In the genomic region with DNA sequence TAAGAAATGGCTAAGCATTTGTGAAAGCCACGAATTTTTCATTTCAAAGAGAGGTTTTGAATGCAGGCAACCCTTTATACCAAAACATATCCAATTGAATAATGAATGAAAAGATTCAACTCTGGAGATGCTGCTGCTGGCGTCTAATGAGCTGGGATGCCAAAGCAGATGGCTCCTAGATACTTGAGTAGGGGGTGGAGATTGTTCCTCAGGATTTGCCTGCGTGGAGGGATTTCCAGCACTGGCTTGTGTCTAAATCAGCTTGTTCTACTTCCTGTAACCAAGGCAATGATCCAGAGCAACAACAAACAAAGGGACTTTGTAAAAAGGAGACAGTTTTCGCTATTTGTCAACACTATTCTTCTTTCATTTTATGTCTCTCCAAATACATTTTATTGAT, we compare ENCODE assay signal across 14 mouse cellular contexts. TPM values are rescaled to one million over a fixed set of nuclear protein-coding genes. Genes with fewer than 3 reads are reported as not detected.
A peak's percentile ranks its signal among the peaks of the same experiment; 100 is the strongest.
DNase-seq lines count a peak whose midpoint lies in the region.
"Had no signal": no experiment of that assay in that cellular context is flagged by ENCODE, and none has a peak within 500 bp of the region (broad histone marks: within the 10 kb centered on the region; RNA-seq: fewer than 3 reads in every experiment).

No protein-coding gene starts in this region.

- DNase-seq in embryo, embryonic 11 days, result peak; percentile 3
- no peak for DNase-seq in embryo, embryonic 10 days (ENCODE audit: low spot score)
- peak; percentile 16 for DNase-seq in layer of hippocampus, adult 11-12 months (ENCODE audit: low spot score)
- DNase-seq in layer of hippocampus, adult 9-10 months (ENCODE audit: low spot score), result no peak
- DNase-seq in right cerebral cortex, adult 2 months (ENCODE audit: low spot score in 2 of 2), result peak; percentile 10 to 19
- no peak for DNase-seq in right cerebral cortex, adult 18-20 months
- peak; percentile 41 for DNase-seq in retina, postnatal 1 day
- no peak for DNase-seq in adrenal gland, postnatal 25 days
- DNase-seq: adrenal gland, postnatal 36 days; heart, postnatal 10 days; kidney, adult 8-10 months; kidney, postnatal 36 days; lung, adult 2 months; thymus, postnatal 25 days had no signal

RNA-seq across cellular contexts. Expression of a gene that starts 57.4 kb away (rescaled TPM):
- total RNA-seq in adrenal gland, postnatal 25 days (2021), result 0.61 and 0.67 TPM in 2 replicates

Comparison
In these comparisons a context has a peak if more than half of its experiments do, and no peak if none do; other contexts are left out.
1. DNase-seq: peak in embryo, embryonic 11 days (single experiment), layer of hippocampus, adult 11-12 months (single experiment), right cerebral cortex, adult 2 months (2 of 2) and retina, postnatal 1 day (single experiment); none in embryo, embryonic 10 days (single experiment), layer of hippocampus, adult 9-10 months (single experiment), right cerebral cortex, adult 18-20 months (single experiment) and adrenal gland, postnatal 25 days (single experiment).